Mouse (Mus musculus) kidney, postnatal 25 days (tissue): ENCODE results near the gene Fam189a1.

ENCODE experiments used
- DNase-seq, 2 experiments: peaks; one replicate each; pipeline ENCODE4 v3.0.0; 2021; ENCODE audit warnings: mixed read lengths in 2 of 2

Fam189a1 gene

DNA sequence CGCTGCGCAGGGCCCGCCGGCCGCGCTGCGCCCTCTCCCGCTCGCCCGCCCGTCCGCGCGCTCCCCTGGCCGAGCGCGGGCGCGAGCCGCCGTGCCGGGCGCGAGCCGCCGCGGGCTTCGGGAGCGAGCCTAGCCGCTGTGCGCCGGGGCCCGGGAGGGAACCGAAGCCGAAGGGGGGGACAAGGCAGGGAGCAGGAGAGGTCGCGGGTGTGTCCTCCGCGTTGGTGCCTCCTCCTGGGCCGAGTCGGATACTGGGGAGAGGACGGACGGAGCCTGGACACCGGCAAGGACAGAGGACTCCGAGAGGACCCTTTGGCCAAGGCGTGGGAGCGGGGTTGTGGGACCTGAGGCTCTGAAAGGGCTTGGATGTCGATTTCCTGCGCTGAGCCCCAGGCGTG lies at the start of gene Fam189a1:
Fam189a1 (minus strand) TSS at position 57 of the 398 bp plus-strand sequence.
- DNase-seq, result no peak

DNA sequence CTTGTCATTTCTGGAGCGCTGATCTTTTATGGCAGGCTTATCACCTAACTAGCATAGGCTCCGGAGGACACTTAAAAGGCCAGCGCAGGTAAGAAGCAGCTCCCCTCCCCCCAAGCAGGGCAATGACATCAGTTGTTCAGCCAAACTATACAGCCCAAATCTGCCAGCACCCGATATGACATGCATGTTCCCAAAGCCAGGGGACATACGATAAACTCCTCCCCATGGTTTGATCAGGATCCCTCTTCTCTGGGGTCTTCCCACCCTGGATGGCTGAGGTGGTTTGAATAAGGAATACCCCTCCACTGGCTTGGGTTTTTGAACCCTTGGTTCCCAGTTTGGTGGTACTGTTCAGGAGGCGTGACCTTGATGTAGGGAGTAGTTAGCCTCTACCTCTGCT lies 49.7 kb upstream of the Fam189a1 start:
- DNase-seq, result no peak

DNA sequence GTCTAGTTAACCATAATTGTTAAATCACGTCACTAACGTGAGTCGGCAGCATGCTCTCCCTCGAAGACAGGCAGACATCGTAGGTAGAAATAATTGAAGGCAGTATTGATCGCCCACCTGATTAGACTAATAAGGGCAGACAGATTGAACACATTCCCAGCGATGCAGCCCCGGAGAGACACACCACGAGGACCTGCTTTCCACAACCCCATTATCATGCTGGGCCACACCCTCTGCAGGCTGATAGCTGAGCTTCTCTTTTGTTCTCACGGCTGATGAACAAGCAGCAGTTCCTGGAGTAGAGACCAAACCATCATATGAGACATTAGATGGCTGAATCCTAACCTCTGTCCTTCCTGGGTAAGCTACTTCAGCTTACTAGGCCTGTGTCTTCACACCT lies 46.3 kb upstream of the Fam189a1 start:
- DNase-seq, result no peak

DNA sequence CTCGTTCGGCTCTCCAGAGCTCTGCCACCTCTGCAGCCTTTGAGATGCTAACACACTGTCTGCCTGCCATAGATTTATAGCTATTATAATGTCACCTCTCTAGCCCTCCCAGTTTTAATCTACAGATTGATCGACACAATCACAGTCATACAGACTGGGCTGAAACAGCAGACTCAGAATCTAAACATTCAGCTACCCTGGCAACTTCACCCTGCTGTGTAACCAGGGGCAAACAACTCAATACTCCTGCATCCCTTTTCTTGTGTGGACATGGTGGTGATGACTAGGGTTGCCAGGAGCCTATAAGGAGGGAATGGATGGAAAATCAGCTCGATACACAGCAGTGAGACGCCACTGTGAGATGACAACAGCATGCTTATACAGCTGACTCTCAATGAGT lies 24.3 kb upstream of the Fam189a1 start:
- no peak for DNase-seq

DNA sequence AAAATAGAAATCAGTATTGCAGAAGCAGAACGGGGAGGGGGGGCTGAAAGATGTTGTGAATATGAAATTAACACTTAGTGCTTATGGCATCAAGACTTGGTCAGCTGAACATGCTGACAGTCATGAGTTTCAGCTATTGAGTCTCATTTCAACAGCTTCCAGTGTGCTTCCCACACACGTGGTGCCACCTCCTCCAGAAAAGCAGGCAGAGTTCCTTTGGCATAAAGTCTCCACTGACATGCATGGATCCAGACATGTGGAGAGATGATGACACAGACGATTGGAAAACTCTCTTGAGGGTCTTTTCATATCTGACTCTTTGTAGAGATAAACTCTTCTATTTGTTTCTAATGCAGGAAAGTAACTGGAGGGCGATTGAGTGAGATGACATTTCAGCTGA lies 14.4 kb upstream of the Fam189a1 start:
- no peak for DNase-seq

DNA sequence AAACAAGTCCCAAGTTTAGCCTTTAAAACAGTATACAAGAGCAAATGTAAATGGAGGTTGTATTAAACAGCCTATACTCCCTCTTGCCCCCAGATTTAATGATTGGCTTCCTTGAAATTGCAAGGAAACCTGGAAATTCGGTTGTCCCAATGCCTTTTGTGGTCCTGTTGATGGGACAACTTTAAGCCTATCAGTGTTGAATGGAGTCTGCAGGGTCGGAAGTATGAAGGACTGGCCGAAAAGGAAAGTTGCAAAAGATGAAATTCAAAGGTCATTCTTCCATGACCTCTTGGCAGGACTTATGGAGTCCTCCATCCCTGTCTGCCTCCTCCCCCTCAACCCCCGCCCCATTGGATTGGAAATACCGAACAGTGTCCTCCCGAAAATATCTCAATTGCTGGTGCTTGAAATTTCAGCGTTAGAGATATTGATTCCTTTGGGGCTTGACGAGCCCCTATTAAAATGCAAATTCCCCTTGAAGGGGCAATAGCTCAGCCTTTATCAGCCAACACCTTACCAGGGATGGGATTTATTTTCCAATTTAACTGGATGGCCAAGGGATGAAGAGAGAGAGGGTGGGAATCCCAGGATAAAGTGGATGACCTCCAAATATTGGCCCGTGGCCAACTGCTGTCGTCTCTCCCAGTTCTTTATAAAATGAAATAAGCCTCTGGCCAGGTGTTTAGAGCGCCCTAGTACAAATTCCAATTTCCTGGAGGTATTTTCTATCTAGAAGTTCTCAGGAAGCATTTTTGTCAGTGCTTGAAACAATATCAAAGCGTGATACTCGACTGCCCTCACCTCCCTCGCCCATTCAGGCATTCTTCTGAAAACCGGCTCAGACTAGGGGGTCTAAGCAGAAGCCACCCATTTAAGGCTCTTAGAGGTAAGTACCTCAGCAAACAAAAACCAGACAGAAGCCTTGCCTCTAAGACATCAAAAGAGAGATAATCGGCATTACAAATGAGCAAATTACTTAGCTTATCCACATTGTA lies 958 bp upstream of the Fam189a1 start:
- no peak for DNase-seq

DNA sequence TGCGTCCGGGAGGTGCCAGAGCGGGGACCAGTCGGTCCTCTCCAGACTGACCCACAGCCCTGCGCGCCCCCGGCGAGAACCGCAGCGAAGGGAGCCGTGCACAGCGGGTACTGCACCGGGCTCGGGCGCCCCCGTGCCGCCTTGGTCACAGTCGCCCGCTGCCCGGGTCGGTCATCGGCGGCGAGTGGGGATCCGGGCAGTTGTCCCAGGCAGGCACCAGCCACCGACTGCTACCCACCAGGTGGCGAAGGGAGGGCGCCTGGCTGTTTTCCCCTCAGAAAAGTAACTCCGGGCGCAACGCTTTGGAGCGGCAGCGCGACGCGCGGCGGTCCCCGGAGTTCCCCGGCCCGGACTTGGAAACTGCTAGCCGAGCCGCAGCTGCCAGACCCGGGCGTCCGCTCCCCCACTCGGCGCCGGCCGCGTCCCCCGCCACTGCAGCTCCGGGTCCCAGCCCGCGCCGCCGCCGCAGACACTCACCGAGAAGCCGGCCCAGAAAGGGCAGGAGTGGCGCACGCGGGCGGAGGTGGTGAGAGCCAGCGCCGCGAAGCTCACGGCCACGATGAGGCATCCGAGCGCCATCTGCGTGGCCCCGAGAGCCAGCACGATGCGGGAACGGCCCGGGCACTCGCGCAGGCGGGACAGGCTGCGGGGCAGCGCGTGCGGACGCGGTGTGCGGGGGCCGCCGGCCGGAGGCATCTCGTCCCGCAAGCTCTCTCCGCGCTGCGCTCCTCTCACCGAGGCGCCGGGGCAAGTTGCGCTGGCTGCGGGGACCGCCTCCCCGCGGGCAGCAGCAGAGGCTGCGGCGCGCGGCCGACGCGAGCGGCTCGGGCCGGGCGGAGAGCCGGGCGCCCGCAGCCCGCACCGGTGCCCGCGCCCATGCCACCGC lies 499 bp downstream of the Fam189a1 start:
- DNase-seq, result no peak

DNA sequence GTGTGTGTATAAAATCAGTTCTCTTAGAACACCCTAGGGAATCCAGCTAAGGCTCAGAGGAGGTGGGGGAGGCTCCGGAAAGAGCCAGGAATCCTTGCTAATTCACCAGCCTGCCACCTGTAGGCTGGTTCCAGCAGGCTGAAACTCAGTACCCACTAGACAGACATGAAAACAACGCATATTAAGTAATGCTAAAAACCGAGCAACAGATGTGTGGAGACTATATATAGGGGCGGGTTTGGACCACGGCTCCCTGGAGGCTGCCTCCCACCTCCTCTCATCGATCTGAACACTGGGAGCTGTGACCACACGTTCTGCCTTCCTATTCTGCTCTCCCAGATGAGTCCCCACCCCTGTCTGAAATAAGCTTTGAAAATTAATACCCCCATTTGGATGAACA lies 1.8 kb downstream of the Fam189a1 start:
- no peak for DNase-seq

DNA sequence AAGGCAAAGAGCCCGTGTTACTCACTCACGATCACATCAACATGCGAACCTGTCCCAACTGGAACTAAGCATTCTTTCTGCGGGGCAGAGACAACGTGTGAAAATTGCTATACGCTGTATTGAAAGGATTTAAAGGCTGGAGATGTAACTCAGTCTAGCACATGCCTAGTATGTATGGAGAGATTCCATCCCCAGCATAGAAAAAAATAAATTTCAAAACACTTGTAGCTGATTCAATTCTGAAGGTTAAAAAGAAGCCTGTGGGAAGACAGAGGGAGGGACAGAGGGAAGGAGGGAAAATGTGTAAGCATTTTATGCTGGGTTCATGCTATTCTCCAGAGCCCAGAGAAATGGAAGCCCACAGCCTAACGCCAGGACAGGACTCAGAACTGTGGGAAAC lies 2.5 kb downstream of the Fam189a1 start:
- DNase-seq, result no peak

DNA sequence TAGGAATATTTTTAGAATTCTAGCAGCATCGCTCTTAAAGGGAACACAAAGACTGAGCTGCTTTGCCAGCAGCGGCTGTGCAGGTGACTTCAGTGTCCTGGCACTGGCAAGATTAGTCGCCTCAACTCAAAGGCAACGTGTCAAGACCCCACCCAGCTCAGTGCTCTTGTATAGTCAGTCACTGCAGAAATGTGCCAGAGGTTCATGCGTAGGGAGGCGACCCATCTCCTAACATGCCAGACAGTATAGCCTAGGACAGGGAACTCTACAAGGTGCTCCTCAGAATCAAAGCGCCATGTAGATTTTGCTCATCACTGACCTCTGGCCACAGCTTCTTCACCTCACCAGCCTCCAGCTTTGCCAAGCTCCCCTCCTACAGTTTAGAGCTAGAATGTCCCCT lies 4.8 kb downstream of the Fam189a1 start:
- DNase-seq, result no peak

DNA sequence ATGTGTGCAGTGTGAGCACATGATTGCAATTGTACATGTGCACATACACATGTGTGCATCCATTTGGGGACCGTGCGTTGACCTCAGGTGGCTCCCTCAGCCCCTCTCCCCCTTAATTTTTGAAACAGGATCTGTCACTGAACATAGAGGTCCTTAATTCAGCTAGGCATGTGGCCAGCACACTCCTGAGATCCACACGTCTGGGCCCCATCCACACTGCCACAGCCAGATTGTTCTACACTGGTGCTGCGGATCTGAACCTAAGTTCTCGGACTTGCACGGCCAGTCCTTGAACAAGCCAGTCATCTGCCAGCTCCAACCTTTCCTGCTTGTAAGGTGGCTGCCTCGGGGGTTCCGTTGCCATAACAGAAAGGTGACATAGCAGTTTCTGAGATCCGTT lies 7.3 kb downstream of the Fam189a1 start:
- DNase-seq, result no peak

DNA sequence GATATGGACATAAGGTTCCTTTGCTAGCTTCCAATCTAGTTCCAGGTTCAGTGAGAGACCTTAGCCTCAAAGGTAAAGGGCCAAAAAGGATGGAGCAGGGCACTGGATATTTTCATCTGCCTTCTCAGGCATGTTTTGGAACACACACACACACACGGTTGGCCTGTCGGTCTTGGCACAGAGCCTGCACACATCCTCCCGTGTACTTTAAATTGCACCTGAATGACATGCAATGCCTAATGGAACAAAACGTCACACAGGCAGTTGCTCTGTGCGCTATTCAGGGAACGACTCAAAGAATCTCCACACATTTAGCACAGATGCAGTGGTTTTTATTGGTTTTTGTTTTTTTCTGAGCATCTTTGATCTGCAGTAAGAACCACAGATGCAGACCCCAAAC lies 11.5 kb downstream of the Fam189a1 start:
- no peak for DNase-seq

DNA sequence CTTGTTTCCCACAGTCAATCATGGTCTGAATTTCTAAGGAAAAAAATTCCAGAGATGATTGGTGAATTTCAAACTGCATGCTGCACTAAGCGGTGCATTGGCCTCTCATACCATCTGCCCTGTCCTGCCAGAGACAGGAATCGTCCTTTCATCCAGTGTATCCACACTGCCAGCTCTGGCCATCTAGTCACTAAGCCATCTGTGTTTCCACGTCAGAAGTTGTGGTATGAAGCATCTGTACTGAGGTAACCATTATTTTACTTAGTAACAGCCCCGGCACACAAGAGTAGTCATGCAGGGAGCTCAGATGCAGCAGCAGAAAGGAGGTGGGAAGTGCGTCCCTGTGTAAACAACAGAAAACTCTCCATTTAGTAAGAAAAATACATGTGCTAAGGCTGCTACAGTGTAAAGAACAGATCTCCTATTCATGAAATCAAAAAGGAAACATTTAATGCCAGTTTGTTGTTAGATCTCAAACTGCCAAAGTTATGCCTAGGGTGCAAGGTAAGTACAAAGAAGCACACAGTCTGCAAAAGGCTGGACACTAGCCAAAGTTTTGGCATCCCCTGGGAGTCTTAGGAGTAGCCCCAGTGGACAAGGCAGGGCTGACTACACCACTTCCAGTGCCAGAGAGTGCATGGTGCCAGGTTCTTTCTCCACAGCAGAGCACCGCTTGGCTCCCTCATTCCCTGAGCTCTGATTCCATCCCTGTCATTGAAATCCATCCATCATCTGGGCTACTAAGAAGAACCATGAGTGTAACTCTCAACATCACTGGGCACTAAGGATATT lies 14.3 kb downstream of the Fam189a1 start:
- no peak for DNase-seq

DNA sequence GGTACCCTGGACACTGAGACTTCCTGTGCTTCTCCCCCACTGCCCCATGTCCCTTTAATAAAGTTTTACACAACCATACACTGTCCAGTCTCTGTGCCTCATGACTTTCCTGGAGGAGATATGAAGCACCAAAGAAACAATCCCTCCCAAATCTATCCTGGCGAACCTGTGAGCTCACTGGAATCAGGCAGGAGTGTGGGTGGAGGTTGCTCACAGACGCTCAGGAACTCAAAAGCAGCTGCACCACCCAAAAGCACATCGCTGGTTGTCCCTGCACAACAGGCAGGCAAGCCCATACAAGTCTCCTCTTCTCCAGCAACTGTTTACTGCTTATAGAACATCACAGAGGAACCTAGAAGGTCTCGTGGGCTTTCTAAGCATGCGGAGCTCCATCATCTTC lies 15.5 kb downstream of the Fam189a1 start:
- no peak for DNase-seq

DNA sequence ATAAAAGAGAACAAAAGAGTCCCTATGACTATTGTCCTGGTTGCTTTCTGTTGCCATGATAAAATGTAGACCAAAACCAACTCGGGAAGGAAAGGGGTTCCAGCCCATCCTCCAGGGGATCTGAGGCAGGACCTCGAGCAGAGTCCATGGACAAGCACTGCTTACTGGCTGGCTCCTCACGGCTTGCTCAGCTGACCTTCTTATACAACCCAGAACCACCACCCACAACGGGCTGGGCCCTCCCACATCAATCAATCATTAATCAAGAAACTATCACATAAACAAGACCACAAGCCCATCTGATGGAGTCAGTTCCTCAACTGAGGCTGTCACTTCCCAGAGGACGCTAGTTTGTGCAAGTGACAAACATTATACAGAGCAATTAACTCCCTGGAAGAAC lies 16.3 kb downstream of the Fam189a1 start:
- DNase-seq, result no peak

DNA sequence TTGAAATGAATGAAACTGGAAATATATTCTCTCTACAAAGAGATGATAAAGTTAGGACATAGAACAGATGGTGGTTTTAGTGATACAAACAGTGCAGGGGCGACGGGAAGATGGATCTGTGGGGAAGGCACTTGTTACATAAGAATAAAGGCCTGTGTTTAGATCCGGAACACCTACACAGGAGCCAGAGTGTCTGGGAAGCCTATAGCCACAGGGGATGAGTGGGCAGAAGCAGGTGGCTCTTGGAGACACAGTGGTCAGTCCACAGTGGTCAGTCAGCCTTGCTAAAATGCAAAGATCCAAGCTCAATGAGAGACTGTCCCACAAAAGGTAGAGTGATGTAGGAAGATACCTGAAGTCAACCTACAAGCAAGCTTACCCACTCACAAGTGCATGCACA lies 32.6 kb downstream of the Fam189a1 start:
- no peak for DNase-seq

DNA sequence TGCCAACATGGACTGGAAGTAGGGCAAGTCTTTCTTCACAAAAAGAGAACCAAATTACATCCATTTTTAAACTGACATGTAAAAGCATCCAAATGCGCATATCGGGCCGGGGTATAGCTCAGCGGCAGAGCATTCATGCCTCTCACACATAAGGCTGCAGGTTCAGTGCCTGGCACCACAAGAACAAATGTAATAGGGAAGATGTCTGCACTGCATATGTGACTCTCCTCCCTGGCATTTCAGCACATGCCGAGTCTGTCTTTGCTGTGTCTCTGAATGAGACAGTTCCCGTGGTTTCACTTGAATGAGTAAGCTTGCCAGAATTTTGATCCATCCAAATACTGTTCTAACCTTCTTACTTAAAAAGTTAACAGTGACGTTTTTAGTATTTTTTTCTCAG lies 39.5 kb downstream of the Fam189a1 start:
- no peak for DNase-seq

DNA sequence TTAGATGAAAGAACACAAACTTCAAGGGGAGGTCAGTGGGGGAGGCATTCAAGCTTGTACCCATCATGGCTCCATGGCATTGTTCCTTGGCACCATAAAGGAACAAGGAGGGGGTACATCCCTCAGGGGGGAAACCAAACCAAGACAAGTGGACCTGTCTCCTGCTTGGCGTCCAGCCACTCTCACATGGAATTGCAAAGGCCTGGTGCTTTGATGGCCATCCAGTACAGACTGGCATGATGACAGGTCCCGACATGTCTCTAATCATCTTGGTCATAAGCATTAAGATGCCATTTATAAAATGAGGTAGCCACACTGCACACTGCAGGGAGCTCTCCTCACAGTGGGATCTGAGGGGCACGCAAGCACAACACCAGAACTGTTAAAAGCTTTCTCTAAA lies 41.0 kb downstream of the Fam189a1 start:
- DNase-seq, result no peak

DNA sequence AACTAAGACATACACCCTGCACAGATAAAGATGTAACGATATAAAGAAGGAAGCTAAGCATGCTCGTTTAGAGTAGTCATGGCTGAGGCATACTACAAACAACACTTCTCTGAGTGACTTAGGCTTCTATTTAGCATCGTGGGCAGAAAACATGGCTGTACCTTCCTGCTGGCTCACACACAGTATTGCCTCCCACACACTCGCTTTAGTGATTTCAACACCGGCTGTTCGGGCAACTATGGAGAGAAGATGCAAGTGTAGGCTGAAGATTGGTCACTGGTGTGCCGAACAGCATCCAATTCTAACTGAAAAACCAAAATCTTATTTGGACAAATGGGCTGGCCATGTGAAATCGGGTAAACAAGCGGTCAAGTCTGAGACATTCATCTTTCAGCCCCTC lies 44.7 kb downstream of the Fam189a1 start:
- DNase-seq, result no peak

DNA sequence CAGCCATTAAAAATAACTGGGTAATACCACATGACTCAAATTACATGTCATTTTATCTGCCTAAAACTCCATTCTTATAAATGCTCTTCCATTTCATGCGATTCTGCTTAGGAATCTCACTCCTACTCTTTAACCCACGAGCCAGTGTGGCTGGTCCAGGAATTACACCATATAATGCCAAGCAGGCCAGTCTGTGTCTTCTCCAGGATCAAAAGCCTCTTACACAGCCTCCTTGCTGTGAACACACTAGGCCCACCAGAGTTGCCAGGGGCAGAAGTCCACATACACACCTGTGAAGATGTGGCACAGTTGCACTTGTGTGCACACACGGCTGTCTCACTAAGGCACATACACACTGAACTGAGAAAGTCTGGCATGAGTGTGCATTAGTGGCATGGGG lies 50.8 kb downstream of the Fam189a1 start:
- DNase-seq, result no peak

DNA sequence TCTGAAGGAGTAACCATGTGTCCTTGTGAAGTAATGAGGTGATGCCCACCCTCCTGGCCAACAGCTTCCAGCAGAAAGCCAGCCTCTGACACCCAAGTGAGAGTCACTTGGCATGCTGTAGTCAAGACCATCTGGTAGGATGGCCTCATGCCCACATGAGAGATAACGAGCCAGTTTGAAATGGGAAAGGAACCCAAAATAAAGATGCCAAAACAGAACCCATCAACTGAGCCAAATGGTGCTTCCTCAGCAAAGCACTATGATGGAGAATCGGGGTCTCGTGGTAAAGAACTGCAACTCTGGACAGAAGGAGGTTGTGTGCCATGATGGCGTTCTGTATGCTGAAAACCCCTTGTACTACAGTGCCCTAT lies 51.3 kb downstream of the Fam189a1 start:
- DNase-seq, result no peak

DNA sequence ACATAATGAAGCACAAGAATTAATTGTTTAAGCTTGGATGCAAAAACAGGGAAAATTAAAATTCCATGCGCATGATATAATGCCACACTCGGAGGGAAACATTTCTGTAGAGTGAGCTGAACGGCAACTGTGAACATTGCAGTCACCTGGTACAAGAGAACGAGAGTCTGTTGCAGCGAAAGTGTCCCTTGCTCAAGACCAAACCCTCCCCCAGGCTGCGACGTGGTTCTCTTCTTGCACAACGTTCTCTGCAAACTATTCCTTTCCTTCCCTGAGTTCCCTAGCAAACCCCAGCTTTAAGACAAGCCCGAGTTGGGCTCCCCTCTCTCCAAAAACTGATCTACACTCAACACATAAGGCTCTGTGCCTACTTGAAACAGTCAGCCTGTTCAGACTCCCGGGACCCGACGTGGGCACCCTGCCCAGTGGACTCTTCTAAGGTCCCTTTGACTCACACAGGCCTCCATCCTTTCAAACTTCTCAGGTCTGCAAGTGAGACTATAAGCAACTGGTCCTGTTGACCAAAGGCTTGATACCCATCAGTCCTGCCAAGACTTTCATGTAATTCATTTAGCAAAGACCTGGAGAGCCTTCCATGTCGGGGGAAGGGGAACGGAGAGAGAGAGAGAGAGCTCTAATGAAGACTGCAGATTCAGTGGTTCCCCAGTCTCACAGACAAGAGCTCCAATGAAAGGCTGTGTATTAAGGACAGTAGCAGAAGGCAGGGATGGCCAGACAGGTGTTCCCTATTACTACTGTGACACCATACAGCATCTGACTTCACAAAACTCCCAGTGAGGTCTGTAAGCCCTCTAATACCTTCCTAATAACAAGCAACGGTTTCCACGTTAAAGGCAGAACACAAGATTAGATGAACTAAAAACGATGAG lies 51.9 kb downstream of the Fam189a1 start:
- no peak for DNase-seq
